Mouse (Mus musculus) limb, embryonic 15.5 days (tissue): ENCODE measurements around the gene Dis3. TPM values are rescaled to one million over a fixed set of nuclear protein-coding genes. Genes with fewer than 3 reads are reported as not detected.
"Not testable (repeated sequence)": the region's sequence is repeated elsewhere in the genome, so short reads cannot be mapped to it uniquely, and the experiment has no call there.

Experiments used
- ATAC-seq: fragments of 200-750 bp; cut with Nextera tagmentation; 2 replicates; pipeline ENCODE4 v1.8.0; 2017; ENCODE audit warnings: low read depth, moderate TSS enrichment; ENCODE audit not compliant: insufficient number of reproducible peaks, low FRiP score, low TSS enrichment
- H3K27ac ChIP-seq: fragments of 300-500 bp; sonication (generic); 2 replicates; pipeline ENCODE4 v1.5.1; 2015; ENCODE audit warnings: moderate library complexity, mild to moderate bottlenecking, inconsistent platforms
- H3K27me3 ChIP-seq: fragments of 300-500 bp; sonication (generic); 2 replicates; pipeline ENCODE4 v1.6.1; 2015; ENCODE audit warnings: inconsistent platforms
- H3K36me3 ChIP-seq: fragments of 300-500 bp; sonication (generic); 2 replicates; pipeline ENCODE4 v1.6.1; 2015; ENCODE audit warnings: inconsistent platforms
- H3K4me1 ChIP-seq: fragments of 300-500 bp; sonication (generic); 2 replicates; pipeline ENCODE4 v1.6.1; 2015; ENCODE audit warnings: inconsistent platforms
- H3K4me2 ChIP-seq: fragments of 300-500 bp; sonication (generic); 2 replicates; pipeline ENCODE4 v1.6.1; 2015; ENCODE audit warnings: mild to moderate bottlenecking, inconsistent platforms
- H3K4me3 ChIP-seq: fragments of 300-500 bp; sonication (generic); 2 replicates; pipeline ENCODE4 v1.5.1; 2015; ENCODE audit warnings: mild to moderate bottlenecking, inconsistent platforms
- H3K9ac ChIP-seq: fragments of 300-500 bp; sonication (generic); 2 replicates; pipeline ENCODE4 v1.6.1; 2015; ENCODE audit warnings: inconsistent platforms
- H3K9me3 ChIP-seq: fragments of 300-500 bp; sonication (generic); 2 replicates; pipeline ENCODE4 v1.6.1; 2016; ENCODE audit warnings: inconsistent platforms
- WGBS: fragments of 180-500 bp; shearing (Covaris S2); methylation state at CpG from one replicate; pipeline ENCODE4 v1.1.7; 2015; 5-methylcytosine and 5-hydroxymethylcytosine counted together
- polyA plus RNA-seq: library from polyadenylated mRNA; unstranded; fragments of >200 nt; fragmentation: Nextera tagmentation; extraction: Ambion mirVana; gene quantifications from 2 replicates; pipeline ENCODE4 v1.2.1, GENCODE M21; 2015

Gene Dis3
- polyA plus RNA-seq, 1 experiment from 2014 or later = 29.8 TPM

DNA sequence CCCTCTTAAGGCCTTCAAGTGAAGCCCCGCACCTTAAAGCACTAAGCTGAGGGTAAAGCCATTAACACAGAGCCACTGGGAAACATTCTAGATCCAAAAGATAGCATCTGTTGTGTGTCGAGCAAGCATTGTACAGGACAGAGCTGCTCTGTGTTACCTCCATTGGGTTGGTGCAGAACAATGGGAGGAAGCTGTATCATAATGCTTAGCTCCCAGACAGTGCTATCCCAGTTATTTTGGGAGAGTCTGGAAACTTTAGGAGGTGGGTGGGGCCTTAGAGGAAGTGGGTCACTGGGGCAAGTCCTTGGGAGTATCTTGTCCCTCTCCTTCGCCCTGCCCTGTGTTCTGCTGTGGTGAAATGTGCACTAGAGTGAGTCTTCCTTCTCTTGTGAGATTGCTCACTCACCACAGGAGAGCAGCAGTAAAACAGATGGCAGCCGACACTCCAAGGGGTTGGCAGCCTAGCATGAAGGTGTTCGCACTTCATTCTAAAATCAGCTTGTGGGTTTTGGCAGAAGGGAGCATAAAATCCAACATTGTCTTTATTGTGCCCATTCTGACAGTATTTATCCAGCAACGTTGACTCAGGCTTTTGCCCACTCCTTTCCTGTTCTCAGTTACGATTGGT, 40.5 kb downstream of the Dis3 start:
- Histone ChIP-seq H3K9me3 (no peaks in the 10 kb centered on the region), H3K27ac (no peak overlapping the region), H3K4me2 (no peak overlapping the region), H3K36me3 (peaks cover 47% of the 10 kb centered on the region), H3K4me1 (no peaks in the 10 kb centered on the region), H3K9ac (no peak overlapping the region), H3K4me3 (no peak overlapping the region), H3K27me3 (no peaks in the 10 kb centered on the region)
- 82% methylated on average over 7 of the region's 7 CpGs for WGBS
- ATAC-seq = no peak

DNA sequence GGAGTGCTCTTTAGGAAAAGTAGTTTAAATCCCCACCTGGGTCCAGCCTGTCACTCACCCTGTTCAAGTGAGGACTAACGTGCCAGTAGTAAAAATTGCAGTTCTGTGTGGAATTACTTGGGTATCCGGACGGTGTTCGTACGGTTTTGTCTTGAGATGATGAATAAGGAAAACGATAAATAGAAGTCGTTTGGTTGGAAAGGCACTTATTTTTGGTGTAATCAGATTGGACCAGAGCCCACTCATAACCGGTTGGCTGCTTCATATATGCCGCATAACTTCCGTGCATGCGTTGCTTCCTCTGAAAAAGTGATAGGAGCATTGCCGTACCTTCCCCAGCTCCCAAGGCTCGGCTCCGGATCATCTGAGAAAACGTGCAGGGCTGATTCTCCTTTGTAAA, 52.8 kb downstream of the Dis3 start:
- no peak for ATAC-seq
- H3K4me3 ChIP-seq = peak overlapping the region; percentile 98
- peak overlapping the region; percentile 91 for H3K27ac ChIP-seq
- H3K27me3 ChIP-seq = no peaks in the 10 kb centered on the region
- H3K4me2 ChIP-seq = peak overlapping the region; percentile 63
- H3K9ac ChIP-seq = peak overlapping the region; percentile 52
- H3K9me3 ChIP-seq = no peaks in the 10 kb centered on the region
- WGBS = under 1% methylated on average over 15 of the region's 15 CpGs
- peaks cover 7% of the 10 kb centered on the region for H3K36me3 ChIP-seq
- H3K4me1 ChIP-seq = peaks cover 20% of the 10 kb centered on the region

DNA sequence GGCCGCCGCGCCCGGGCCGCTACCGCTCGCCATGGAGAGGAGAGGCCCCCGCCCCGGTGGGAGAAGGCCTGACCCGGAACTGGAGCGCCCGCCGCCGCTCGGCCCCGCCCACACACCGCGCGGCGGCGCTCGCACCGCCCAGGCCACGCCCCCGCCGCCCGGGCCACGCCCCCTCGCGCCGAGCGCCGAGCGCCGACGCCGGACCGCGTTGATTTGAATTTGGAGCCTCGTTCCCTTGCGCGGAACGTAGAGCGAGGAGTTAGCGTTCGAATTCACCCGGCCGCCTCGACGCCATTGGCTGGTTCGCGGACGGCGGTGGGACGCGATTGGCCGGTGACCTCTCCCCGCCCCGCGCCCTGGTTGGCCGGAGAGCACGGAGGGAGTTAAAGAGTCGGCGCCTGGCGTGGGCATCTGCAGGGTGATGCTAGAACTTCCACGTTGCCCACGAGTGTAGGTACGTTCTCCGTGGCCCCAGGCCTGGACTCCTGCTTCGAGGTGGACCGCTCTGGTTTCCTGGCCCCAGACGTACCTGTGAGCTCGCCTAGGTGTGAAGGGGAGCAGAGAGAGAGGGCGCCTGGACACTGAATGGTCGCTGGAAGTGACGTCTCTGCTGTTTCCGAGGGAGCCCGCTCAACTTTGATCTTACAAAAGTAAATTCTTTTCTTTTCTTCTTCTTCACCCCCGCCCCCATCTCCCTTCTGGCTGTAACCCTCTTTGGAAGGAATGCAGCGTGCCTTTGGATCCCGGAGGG, 53.4 kb downstream of the Dis3 start, which contains the start of the genes Mzt1 and Bora:
Gene Mzt1, minus strand, starts transcription at position 104 of the 751 bp plus-strand sequence.
Gene Bora, plus strand, starts transcription at position 192 of the 751 bp plus-strand sequence.
- peak; percentile 96 for ATAC-seq
- Histone ChIP-seq H3K9me3 (no peaks in the 10 kb centered on the region), H3K27ac (peak within 1 kb of the TSS; percentile 91), H3K36me3 (peaks cover 5% of the 10 kb centered on the region), H3K4me3 (peak within 1 kb of the TSS; percentile 98), H3K9ac (peak within 1 kb of the TSS; percentile 95), H3K4me2 (peak within 1 kb of the TSS; percentile 63), H3K4me1 (peaks cover 24% of the 10 kb centered on the region), H3K27me3 (no peaks in the 10 kb centered on the region)
- WGBS = under 1% methylated on average over 75 of the region's 81 CpGs

DNA sequence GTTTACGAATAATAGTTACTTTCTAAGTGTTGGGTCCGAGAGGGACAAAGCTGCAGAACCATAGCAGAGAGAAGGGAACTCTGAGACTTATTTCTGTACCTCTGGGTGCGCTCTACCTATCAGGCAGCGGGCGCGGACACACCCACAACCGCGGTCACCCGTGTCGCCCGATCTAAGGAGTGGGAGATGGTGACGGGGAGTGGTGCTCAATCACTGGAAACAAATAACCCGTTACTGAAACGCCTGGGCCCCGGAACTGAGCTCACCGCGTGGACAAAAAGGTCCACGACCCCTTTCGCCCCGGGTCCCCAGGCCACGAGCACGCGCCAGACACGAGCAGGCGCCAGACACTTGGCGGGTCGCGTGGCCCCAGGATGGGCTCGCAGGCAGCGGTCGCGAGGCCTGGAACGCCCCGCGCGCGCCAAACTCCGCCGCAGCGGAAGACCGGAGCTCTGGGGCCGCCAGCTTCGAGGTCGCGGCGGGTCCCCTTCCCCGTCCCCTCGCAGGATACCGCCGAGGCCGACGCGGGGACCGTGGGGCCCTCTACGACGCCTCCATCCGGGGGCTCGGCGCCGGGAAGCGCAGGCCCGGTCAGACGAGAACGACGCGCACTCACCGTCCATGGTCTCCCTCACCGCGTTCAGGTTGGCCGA, 54.1 kb downstream of the Dis3 start:
- no peaks in the 10 kb centered on the region for H3K27me3 ChIP-seq
- no peaks in the 10 kb centered on the region for H3K9me3 ChIP-seq
- ATAC-seq = peak; percentile 48
- peaks cover 24% of the 10 kb centered on the region for H3K4me1 ChIP-seq
- WGBS = under 1% methylated on average over 64 of the region's 70 CpGs
- H3K36me3 ChIP-seq = 0 out of 2 replicates have a peak, but pooled peaks cover 1% of the 10 kb centered on the region
- H3K4me3 ChIP-seq = peak overlapping the region; percentile 98
- peak overlapping the region; percentile 91 for H3K27ac ChIP-seq
- peak overlapping the region; percentile 42 for H3K4me2 ChIP-seq
- peak overlapping the region; percentile 95 for H3K9ac ChIP-seq

DNA sequence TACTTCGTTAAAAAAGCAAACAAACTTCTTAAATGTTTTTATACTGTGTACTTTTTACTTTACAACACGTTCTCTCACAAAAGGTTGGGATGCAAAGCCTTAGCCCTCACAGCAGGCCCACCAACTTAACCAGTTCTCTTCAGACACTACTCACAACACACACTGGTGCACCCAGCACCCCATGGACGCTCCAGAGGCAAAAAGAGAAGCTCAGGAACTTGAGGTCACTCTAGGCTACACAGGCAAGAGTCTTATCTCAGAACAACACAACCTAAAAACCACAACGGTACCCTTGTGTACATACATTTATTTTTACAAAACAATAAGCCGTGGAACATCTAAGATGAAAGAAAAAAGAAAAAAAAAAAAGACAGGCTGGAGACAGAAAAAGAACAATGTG, 54.9 kb downstream of the Dis3 start:
- H3K9ac ChIP-seq = peak overlapping the region; percentile 95; the same call in 1 of the 2 replicates
- no peak for ATAC-seq
- peaks cover 4% of the 10 kb centered on the region; the same call in 1 of the 2 replicates for H3K36me3 ChIP-seq
- no peaks in the 10 kb centered on the region for H3K27me3 ChIP-seq
- no peak overlapping the region for H3K27ac ChIP-seq
- 8% methylated on average over 5 of the region's 5 CpGs for WGBS
- H3K4me3 ChIP-seq = peak overlapping the region; percentile 98
- peaks cover 24% of the 10 kb centered on the region for H3K4me1 ChIP-seq
- H3K4me2 ChIP-seq = peak overlapping the region; percentile 42
- no peaks in the 10 kb centered on the region for H3K9me3 ChIP-seq

DNA sequence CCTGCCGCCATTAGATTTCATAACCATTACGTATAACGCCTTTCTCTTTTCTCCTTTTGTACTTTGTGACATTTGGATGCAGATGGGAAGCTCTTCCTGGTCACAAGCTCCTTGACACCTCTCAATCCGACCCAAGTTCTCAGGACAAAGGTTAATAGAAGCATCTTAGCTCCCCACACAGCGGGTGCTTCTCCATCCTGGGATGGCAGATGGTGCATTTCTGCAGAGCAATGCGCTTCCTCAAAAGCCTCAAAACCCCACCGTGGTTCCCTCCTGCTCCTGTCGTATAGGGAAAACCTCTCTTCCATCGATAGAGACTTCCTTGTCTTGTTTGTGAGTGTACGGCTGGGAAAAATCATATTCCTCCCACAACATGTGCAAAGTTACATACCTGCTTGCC, 55.5 kb downstream of the Dis3 start:
- H3K27ac ChIP-seq = no peak overlapping the region
- no peaks in the 10 kb centered on the region for H3K27me3 ChIP-seq
- H3K9me3 ChIP-seq = no peaks in the 10 kb centered on the region
- no peak for ATAC-seq
- H3K4me2 ChIP-seq = peak overlapping the region; percentile 42
- 45% methylated on average over 10 of the region's 10 CpGs for WGBS
- peaks cover 24% of the 10 kb centered on the region for H3K4me1 ChIP-seq
- H3K9ac ChIP-seq = no peak overlapping the region
- H3K4me3 ChIP-seq = peak overlapping the region; percentile 98; the same call in 1 of the 2 replicates
- H3K36me3 ChIP-seq = peaks cover 9% of the 10 kb centered on the region; the same call in 1 of the 2 replicates

DNA sequence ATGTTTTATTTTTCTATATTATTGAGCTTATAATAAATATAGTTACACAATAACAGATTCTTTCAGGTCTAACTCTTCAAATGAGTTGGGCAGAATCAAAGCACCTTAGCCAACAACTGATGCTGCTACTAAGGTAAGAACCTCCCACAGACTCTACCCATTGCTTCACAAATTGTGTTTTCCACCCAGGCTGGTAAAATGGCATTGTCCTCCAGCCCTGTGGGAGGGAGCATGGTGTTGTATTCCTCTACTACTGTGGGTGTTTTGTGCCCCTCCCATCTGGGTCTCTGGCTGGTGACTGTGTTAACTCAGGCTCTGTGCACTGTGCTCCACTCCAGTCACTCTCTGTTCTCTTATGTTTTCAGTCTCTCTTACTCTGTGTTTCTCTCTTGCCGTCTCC, 56.1 kb downstream of the Dis3 start:
- H3K4me3 ChIP-seq = peak overlapping the region; percentile 98; the same call in 1 of the 2 replicates
- H3K27ac ChIP-seq = no peak overlapping the region
- peaks cover 13% of the 10 kb centered on the region; the same call in 1 of the 2 replicates for H3K36me3 ChIP-seq
- H3K27me3 ChIP-seq = no peaks in the 10 kb centered on the region
- no peaks in the 10 kb centered on the region for H3K9me3 ChIP-seq
- H3K4me2 ChIP-seq = 0 out of 2 replicates have a peak overlapping the region, but pooled peaks have one; percentile 42
- H3K9ac ChIP-seq = no peak overlapping the region
- no peak for ATAC-seq
- H3K4me1 ChIP-seq = peaks cover 23% of the 10 kb centered on the region
- 54% methylated on average over 1 of the region's 1 CpGs for WGBS

DNA sequence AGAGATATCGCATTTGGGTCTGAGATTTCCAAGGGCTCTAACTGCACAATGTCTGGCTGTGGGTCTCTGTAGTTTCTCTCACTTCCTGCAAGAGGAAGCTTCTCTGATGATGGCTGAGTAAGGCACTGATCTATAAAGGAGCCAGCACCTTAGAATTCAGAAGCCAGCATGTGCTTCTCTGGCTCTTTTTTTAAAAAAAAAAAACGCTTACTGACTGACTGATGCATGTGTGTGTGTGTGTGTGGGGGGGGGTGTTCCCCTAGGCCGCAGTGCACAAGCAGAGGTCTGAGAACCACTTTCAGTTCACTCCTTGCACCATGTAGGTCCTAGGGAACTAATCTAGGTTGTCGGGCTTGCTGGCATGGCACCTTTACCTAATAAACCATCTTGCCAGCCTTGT, 58.2 kb downstream of the Dis3 start:
- Histone ChIP-seq H3K36me3 (peaks cover 22% of the 10 kb centered on the region), H3K4me3 (no peak overlapping the region), H3K27me3 (no peaks in the 10 kb centered on the region), H3K9ac (no peak overlapping the region), H3K9me3 (no peaks in the 10 kb centered on the region), H3K4me1 (peaks cover 18% of the 10 kb centered on the region), H3K27ac (no peak overlapping the region), H3K4me2 (no peak overlapping the region)
- WGBS = 59% methylated on average over 4 of the region's 4 CpGs
- no peak for ATAC-seq

DNA sequence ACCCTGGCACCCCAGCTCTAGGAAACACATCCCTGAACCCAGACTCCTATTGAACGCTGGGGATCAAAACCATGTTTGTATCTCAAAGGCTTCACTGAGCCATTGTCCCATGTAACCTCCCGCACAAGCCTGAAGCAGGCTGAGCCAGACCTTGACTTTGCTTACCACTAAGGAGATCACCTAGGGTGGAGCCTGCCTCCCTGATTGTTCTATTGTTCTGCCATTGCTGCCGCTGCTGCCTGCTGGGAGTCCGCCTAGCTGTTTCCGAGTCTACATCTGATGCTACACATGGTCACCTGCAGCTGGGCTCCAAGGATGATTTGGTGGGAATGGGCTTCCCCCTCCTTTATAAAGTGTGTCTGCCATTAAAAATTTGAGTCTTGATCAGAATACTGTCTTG, 60.3 kb downstream of the Dis3 start:
- not testable (repeated sequence) for H3K27me3 ChIP-seq, H3K9me3 ChIP-seq, H3K4me2 ChIP-seq, H3K4me3 ChIP-seq, H3K27ac ChIP-seq, H3K9ac ChIP-seq, ATAC-seq
- peaks cover 13% of the 10 kb centered on the region for H3K4me1 ChIP-seq
- peaks cover 26% of the 10 kb centered on the region for H3K36me3 ChIP-seq
- WGBS = 91% methylated on average over 5 of the region's 5 CpGs

DNA sequence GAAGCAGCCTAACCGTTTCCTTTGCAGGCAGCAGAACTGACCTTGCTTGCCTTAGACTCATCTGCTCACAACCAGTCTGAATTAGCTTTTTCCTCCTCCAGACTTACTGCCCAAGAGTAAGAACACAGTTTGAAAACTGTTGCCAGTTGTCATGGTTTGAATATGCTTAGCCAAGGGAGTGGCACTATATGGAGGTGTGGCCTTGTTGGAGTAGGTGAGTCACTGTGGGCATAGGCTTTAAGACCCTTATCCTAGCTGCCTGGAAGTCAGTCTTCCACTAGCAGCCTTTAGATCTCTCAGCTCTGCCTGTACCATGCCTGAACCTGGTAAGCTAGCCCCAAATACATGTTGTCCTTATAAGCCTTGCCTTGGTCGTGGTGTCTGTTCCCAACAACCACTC, 61.9 kb downstream of the Dis3 start:
- ATAC-seq = no peak

DNA sequence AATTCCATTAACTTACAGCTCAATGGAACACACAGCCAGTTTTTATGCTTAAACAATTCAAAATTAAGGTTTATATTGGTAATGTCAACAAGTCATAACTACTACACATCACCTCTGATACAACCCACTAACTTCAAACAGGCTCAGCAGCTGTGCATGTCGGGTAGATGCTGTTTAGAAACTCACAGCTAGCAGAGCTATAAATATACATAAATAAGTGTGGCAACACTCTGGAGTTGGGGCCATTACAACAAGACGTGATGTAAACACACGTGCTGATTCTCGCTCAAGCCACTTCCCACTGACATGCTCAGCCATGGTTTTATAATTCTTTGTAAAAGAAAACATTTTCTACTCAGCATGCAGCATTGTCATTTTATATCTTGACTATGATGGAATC, 63.5 kb downstream of the Dis3 start:
- Histone ChIP-seq H3K4me2 (no peak overlapping the region), H3K27ac (no peak overlapping the region), H3K4me1 (no peaks in the 10 kb centered on the region), H3K9me3 (no peaks in the 10 kb centered on the region), H3K4me3 (no peak overlapping the region), H3K9ac (no peak overlapping the region), H3K36me3 (peaks cover 31% of the 10 kb centered on the region), H3K27me3 (no peaks in the 10 kb centered on the region)
- no peak for ATAC-seq
- 72% methylated on average over 4 of the region's 4 CpGs for WGBS

More for the DNA sequence above, 61.9 kb downstream of the Dis3 start:
- H3K36me3 ChIP-seq = peaks cover 31% of the 10 kb centered on the region
- no peaks in the 10 kb centered on the region for H3K9me3 ChIP-seq
- WGBS = 82% methylated on average over 2 of the region's 2 CpGs
- no peak overlapping the region for H3K9ac ChIP-seq
- H3K4me3 ChIP-seq = no peak overlapping the region
- H3K27ac ChIP-seq = no peak overlapping the region
- H3K27me3 ChIP-seq = no peaks in the 10 kb centered on the region
- peaks cover 4% of the 10 kb centered on the region; the same call in 1 of the 2 replicates for H3K4me1 ChIP-seq
- H3K4me2 ChIP-seq = no peak overlapping the region
